Mouse (Mus musculus) ES-E14 (cell line): ENCODE results near the gene 1700022I11Rik.

ENCODE experiments used
- CHD2 ChIP-seq: IDR thresholded peaks from 2 replicates; pipeline ENCODE4 v1.6.1; 2014; ENCODE audit warnings: mild to moderate bottlenecking, low read depth, low read length, inconsistent platforms
- MAFK ChIP-seq: IDR thresholded peaks from 2 replicates; pipeline ENCODE4 v1.6.1; 2014; ENCODE audit warnings: mild to moderate bottlenecking, low read depth, low read length, inconsistent platforms; ENCODE audit not compliant: insufficient read depth

DNA sequence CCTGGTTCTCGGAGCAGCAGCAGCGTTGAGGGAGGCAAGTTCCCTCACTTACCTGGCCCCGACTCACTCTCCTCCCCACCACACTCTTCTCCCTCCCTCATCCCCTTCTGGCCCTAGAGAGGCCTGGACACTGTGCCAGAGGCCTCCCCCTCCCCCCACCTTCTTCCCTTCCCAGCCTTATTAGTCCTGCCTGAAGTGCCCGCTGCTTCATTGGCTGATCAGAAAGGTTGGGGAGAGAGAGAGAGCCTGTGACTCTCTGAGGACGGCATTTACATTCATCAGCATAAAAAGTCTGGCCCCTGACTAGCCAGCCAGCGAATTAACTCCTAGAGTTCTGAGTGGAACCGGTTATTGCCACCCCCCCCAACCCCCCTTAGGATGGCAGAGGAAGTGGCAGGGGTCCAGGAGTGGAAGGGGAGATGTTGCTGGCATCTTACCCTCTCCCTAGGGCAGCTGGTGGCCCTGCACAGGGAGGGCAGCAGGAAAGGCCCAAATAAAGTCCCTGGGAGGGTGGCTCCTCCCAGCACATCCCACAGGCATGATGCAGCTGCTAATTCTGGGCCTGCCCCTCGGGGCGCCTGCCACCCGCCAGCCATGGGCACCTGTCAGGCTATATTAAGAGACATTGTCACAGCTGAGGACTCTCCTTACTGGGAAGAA lies 15.8 kb upstream of the 1700022I11Rik start:
- TF ChIP-seq CHD2 (no peak), MAFK (no peak)
